Mouse (Mus musculus): ENCODE measurements at regions not wholly inside any gene's neighbourhood (a gene's known extent, or its start where the extent isn't known, plus 50 kb on each side); places are given as distances from the start of the nearest gene placed in this dataset.
A peak's percentile ranks its signal among the peaks of the same experiment; 100 is the strongest.

GRCm38 (mm10) chrX:61119499-61119898 lies 65.9 kb downstream of the Cdr1 start:
- intact Hi-C loops (cut with DNase I): no loop called here
- DNase-seq (ENCODE audit: low spot score in 2 of 2): peak; percentile 43 to 50

DNA sequence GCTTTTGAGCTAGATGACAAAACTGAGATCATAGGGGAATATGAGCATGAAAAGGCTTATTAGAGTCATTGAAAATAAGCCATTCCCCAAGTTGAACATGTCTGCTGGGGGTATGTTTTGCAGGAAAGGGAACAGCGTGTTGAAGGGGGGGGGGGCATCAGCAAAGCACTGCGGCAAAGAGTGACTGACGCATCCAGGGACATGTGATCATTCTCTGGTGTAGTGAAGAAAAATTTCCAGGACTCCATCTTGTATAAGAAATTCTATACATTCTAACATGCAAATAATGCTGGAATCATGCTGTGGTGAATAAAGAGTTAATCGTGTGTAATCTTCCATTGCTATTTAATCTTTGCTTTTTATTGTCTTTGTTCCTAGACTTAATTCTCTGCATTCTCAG lies 68.0 kb downstream of the Cdr1 start:
- no peak for DNase-seq (ENCODE audit: low spot score in 2 of 2)
- intact Hi-C loops (cut with DNase I): no loop called here

DNA sequence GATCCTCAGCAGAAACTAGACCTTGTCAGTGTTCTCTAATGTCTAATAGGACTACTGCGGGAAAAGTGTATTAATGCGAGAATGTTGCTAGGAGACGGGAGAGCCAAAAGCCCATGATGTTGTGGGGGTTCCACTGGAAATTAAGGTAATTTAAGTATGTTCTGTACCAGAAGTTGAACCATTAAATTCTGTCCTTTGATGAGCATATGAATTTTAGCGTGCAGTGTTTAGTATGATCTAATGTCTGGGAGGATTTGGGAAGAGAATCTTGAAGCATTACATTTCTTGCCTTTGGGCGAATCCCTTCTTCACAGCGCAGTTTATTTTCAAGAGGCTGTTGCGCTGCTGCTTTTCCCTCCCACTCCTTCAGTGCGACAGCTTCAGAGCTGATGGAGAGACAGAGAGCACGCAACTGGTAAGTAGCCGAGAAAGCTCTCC lies 69.3 kb downstream of the Cdr1 start:
- intact Hi-C loops (cut with DNase I): no loop called here

More for the DNA sequence above, 69.3 kb downstream of the Cdr1 start:
- peak; percentile 22 to 26 for DNase-seq (ENCODE audit: low spot score in 2 of 2)

All from left cerebral cortex, postnatal 36 days (tissue).